Mouse (Mus musculus): ENCODE measurements around the gene Nhsl1. TPM values are rescaled to one million over a fixed set of nuclear protein-coding genes. Genes with fewer than 3 reads are reported as not detected.

The Nhsl1 gene
- polyA plus RNA-seq, 1 experiment from 2014 or later, result 2.9 TPM

GRCm38 (mm10) chr10:18526184-18526850 is 207.5 kb downstream of the Nhsl1 start:
- Histone ChIP-seq H3K9ac (ENCODE audit: low read depth, low read length) (no peak overlapping the region), H3K27ac (ENCODE audit: low read depth, low read length) (no peak overlapping the region), H3K4me1 (replicated peaks; ENCODE audit: control insufficient read depth, insufficient read depth, low read length) (no peaks in the 10 kb centered on the region; the same call in 1 of the 2 replicates), H3K4me3 (ENCODE audit: low read depth, low read length) (no peak overlapping the region), H3K4me2 (no peak overlapping the region), H3K36me3 (ENCODE audit: control insufficient read depth, insufficient read depth, low read length) (0 out of 2 replicates have a peak, but pooled peaks cover 2% of the 10 kb centered on the region), H3K27me3 (replicated peaks; ENCODE audit: control insufficient read depth, insufficient read depth, low read length) (no peaks in the 10 kb centered on the region), H3K9me3 (ENCODE audit: control insufficient read depth, low read length) (no peaks in the 10 kb centered on the region)
- 84% methylated on average over 22 of the region's 22 CpGs for WGBS
- no peak for ATAC-seq (replicated peaks; ENCODE audit: low FRiP score)
- DNase-seq (ENCODE audit: low spot score), result no peak

- H3K4me1 ChIP-seq (replicated peaks; ENCODE audit: control insufficient read depth, insufficient read depth, low read length), result no peaks in the 10 kb centered on the region; the same call in 1 of the 2 replicates
- H3K36me3 ChIP-seq (ENCODE audit: control insufficient read depth, insufficient read depth, low read length), result peaks cover 7% of the 10 kb centered on the region; the same call in 1 of the 2 replicates
- no peak overlapping the region for H3K27ac ChIP-seq (ENCODE audit: low read depth, low read length)
- WGBS, result 67% methylated on average over 20 of the region's 20 CpGs
- no peak for ATAC-seq (replicated peaks; ENCODE audit: low FRiP score)
- no peak overlapping the region for H3K9ac ChIP-seq (ENCODE audit: low read depth, low read length)
- no peak overlapping the region for H3K4me3 ChIP-seq (ENCODE audit: low read depth, low read length)
- H3K27me3 ChIP-seq (replicated peaks; ENCODE audit: control insufficient read depth, insufficient read depth, low read length), result no peaks in the 10 kb centered on the region
- no peak overlapping the region for H3K4me2 ChIP-seq
- no peaks in the 10 kb centered on the region for H3K9me3 ChIP-seq (ENCODE audit: control insufficient read depth, low read length)
- no peak for DNase-seq (ENCODE audit: low spot score)
Observed at GRCm38 (mm10) chr10:18526851-18527675, 208.3 kb downstream of the Nhsl1 start.

GRCm38 (mm10) chr10:18527766-18528165 is 209.0 kb downstream of the Nhsl1 start:
- DNase-seq (ENCODE audit: low spot score) (no peak), ATAC-seq (replicated peaks; ENCODE audit: low FRiP score) (no peak)
- H3K27me3 ChIP-seq (replicated peaks; ENCODE audit: control insufficient read depth, insufficient read depth, low read length), result no peaks in the 10 kb centered on the region
- no peak overlapping the region for H3K27ac ChIP-seq (ENCODE audit: low read depth, low read length)
- H3K4me1 ChIP-seq (replicated peaks; ENCODE audit: control insufficient read depth, insufficient read depth, low read length), result no peaks in the 10 kb centered on the region; the same call in 1 of the 2 replicates
- H3K4me2 ChIP-seq, result no peak overlapping the region
- H3K4me3 ChIP-seq (ENCODE audit: low read depth, low read length), result no peak overlapping the region
- no peaks in the 10 kb centered on the region for H3K9me3 ChIP-seq (ENCODE audit: control insufficient read depth, low read length)
- WGBS, result 79% methylated on average over 7 of the region's 7 CpGs
- no peak overlapping the region for H3K9ac ChIP-seq (ENCODE audit: low read depth, low read length)
- peaks cover 7% of the 10 kb centered on the region; the same call in 1 of the 2 replicates for H3K36me3 ChIP-seq (ENCODE audit: control insufficient read depth, insufficient read depth, low read length)

- Histone ChIP-seq H3K27me3 (replicated peaks; ENCODE audit: control insufficient read depth, insufficient read depth, low read length) (no peaks in the 10 kb centered on the region), H3K27ac (ENCODE audit: low read depth, low read length) (no peak overlapping the region), H3K4me2 (no peak overlapping the region), H3K9ac (ENCODE audit: low read depth, low read length) (no peak overlapping the region), H3K9me3 (ENCODE audit: control insufficient read depth, low read length) (no peaks in the 10 kb centered on the region), H3K36me3 (ENCODE audit: control insufficient read depth, insufficient read depth, low read length) (peaks cover 7% of the 10 kb centered on the region; the same call in 1 of the 2 replicates), H3K4me3 (ENCODE audit: low read depth, low read length) (no peak overlapping the region), H3K4me1 (replicated peaks; ENCODE audit: control insufficient read depth, insufficient read depth, low read length) (no peaks in the 10 kb centered on the region; the same call in 1 of the 2 replicates)
- DNase-seq (ENCODE audit: low spot score) (no peak), ATAC-seq (replicated peaks; ENCODE audit: low FRiP score) (no peak)
- WGBS, result 50% methylated on average over 5 of the region's 5 CpGs
Observed at GRCm38 (mm10) chr10:18528475-18528874, 209.7 kb downstream of the Nhsl1 start.

GRCm38 (mm10) chr10:18529177-18529576 is 210.4 kb downstream of the Nhsl1 start:
- H3K27me3 ChIP-seq (replicated peaks; ENCODE audit: control insufficient read depth, insufficient read depth, low read length), result no peaks in the 10 kb centered on the region
- no peak overlapping the region for H3K9ac ChIP-seq (ENCODE audit: low read depth, low read length)
- H3K9me3 ChIP-seq (ENCODE audit: control insufficient read depth, low read length), result no peaks in the 10 kb centered on the region
- peaks cover 5% of the 10 kb centered on the region; the same call in 1 of the 2 replicates for H3K36me3 ChIP-seq (ENCODE audit: control insufficient read depth, insufficient read depth, low read length)
- no peak overlapping the region for H3K4me2 ChIP-seq
- no peak overlapping the region for H3K4me3 ChIP-seq (ENCODE audit: low read depth, low read length)
- 71% methylated on average over 4 of the region's 4 CpGs for WGBS
- no peak for DNase-seq (ENCODE audit: low spot score)
- no peak overlapping the region for H3K27ac ChIP-seq (ENCODE audit: low read depth, low read length)
- no peaks in the 10 kb centered on the region; the same call in 1 of the 2 replicates for H3K4me1 ChIP-seq (replicated peaks; ENCODE audit: control insufficient read depth, insufficient read depth, low read length)
- ATAC-seq (replicated peaks; ENCODE audit: low FRiP score), result no peak

- no peak for DNase-seq (ENCODE audit: low spot score)
- H3K9me3 ChIP-seq (ENCODE audit: control insufficient read depth, low read length), result no peaks in the 10 kb centered on the region
- WGBS, result 93% methylated on average over 4 of the region's 4 CpGs
- H3K27ac ChIP-seq (ENCODE audit: low read depth, low read length), result no peak overlapping the region
- no peak overlapping the region for H3K9ac ChIP-seq (ENCODE audit: low read depth, low read length)
- ATAC-seq (replicated peaks; ENCODE audit: low FRiP score), result no peak
- no peaks in the 10 kb centered on the region for H3K27me3 ChIP-seq (replicated peaks; ENCODE audit: control insufficient read depth, insufficient read depth, low read length)
- peaks cover 5% of the 10 kb centered on the region; the same call in 1 of the 2 replicates for H3K36me3 ChIP-seq (ENCODE audit: control insufficient read depth, insufficient read depth, low read length)
- H3K4me1 ChIP-seq (replicated peaks; ENCODE audit: control insufficient read depth, insufficient read depth, low read length), result no peaks in the 10 kb centered on the region; the same call in 1 of the 2 replicates
- no peak overlapping the region for H3K4me2 ChIP-seq
- no peak overlapping the region for H3K4me3 ChIP-seq (ENCODE audit: low read depth, low read length)
Observed at GRCm38 (mm10) chr10:18530161-18530560, 211.4 kb downstream of the Nhsl1 start.

- Histone ChIP-seq H3K36me3 (ENCODE audit: control insufficient read depth, insufficient read depth, low read length) (peaks cover 5% of the 10 kb centered on the region; the same call in 1 of the 2 replicates), H3K9me3 (ENCODE audit: control insufficient read depth, low read length) (no peaks in the 10 kb centered on the region), H3K9ac (ENCODE audit: low read depth, low read length) (no peak overlapping the region), H3K27me3 (replicated peaks; ENCODE audit: control insufficient read depth, insufficient read depth, low read length) (no peaks in the 10 kb centered on the region), H3K4me3 (ENCODE audit: low read depth, low read length) (no peak overlapping the region), H3K27ac (ENCODE audit: low read depth, low read length) (no peak overlapping the region), H3K4me1 (replicated peaks; ENCODE audit: control insufficient read depth, insufficient read depth, low read length) (no peaks in the 10 kb centered on the region), H3K4me2 (no peak overlapping the region)
- no peak for DNase-seq (ENCODE audit: low spot score)
- ATAC-seq (replicated peaks; ENCODE audit: low FRiP score), result no peak
- WGBS, result 64% methylated on average over 8 of the region's 8 CpGs
Observed at GRCm38 (mm10) chr10:18532293-18532692, 213.5 kb downstream of the Nhsl1 start.

- Histone ChIP-seq H3K27ac (ENCODE audit: low read depth, low read length) (no peak overlapping the region), H3K9me3 (ENCODE audit: control insufficient read depth, low read length) (no peaks in the 10 kb centered on the region), H3K4me2 (no peak overlapping the region), H3K4me1 (replicated peaks; ENCODE audit: control insufficient read depth, insufficient read depth, low read length) (no peaks in the 10 kb centered on the region), H3K9ac (ENCODE audit: low read depth, low read length) (no peak overlapping the region), H3K36me3 (ENCODE audit: control insufficient read depth, insufficient read depth, low read length) (peaks cover under 1% of the 10 kb centered on the region; the same call in 1 of the 2 replicates), H3K4me3 (ENCODE audit: low read depth, low read length) (no peak overlapping the region), H3K27me3 (replicated peaks; ENCODE audit: control insufficient read depth, insufficient read depth, low read length) (no peaks in the 10 kb centered on the region)
- WGBS, result 87% methylated on average over 2 of the region's 2 CpGs
- ATAC-seq (replicated peaks; ENCODE audit: low FRiP score) (no peak), DNase-seq (ENCODE audit: low spot score) (no peak)
Observed at GRCm38 (mm10) chr10:18536889-18537288, 218.1 kb downstream of the Nhsl1 start.

All from liver, embryonic 11.5 days (tissue).